Comparison of ENCODE assay signal across 10 mouse cellular contexts in genomic region chr11:101070987-101071386, GRCm38 (mm10). TPM values are rescaled to one million over a fixed set of nuclear protein-coding genes. Genes with fewer than 3 reads are reported as not detected.
DNase-seq lines count a peak whose midpoint lies in the region; ATAC-seq and TF ChIP-seq lines count a peak whose summit lies in the region.
"Had no signal": no experiment of that assay in that cellular context is flagged by ENCODE, and none has a peak within 500 bp of the region (broad histone marks: within the 10 kb centered on the region; RNA-seq: fewer than 3 reads in every experiment).

No protein-coding gene starts in this region.

- no peak overlapping the region for H3K9ac ChIP-seq in intestine, embryonic 14.5 days (ENCODE audit: low read length)
- no peak overlapping the region for H3K9ac ChIP-seq in intestine, postnatal 0 days (ENCODE audit: low read depth, low read length)
- H3K9ac ChIP-seq in forebrain, embryonic 14.5 days (ENCODE audit: low read length): peak overlapping the region; percentile 86; the same call in 1 of the 2 replicates
- H3K9ac ChIP-seq in liver, postnatal 0 days (replicated peaks): no peak overlapping the region

- H3K4me1 ChIP-seq in intestine, embryonic 14.5 days (replicated peaks; ENCODE audit: control insufficient read depth, insufficient read depth, low read length): peaks cover 11% of the 10 kb centered on the region; the same call in 1 of the 2 replicates
- peaks cover 3% of the 10 kb centered on the region; the same call in 1 of the 2 replicates for H3K4me1 ChIP-seq in intestine, postnatal 0 days (replicated peaks; ENCODE audit: control insufficient read depth, insufficient read depth, low read length)
- 0 out of 2 replicates have a peak, but pooled peaks cover 2% of the 10 kb centered on the region for H3K4me1 ChIP-seq in cortical plate, adult 2 months (ENCODE audit: control insufficient read depth, insufficient read depth, low read length)
- peaks cover 8% of the 10 kb centered on the region for H3K4me1 ChIP-seq in forebrain, embryonic 14.5 days (ENCODE audit: control insufficient read depth, insufficient read depth, low read length)
- peaks cover 19% of the 10 kb centered on the region for H3K4me1 ChIP-seq in liver, postnatal 0 days (ENCODE audit: insufficient read depth)

- H3K27me3 ChIP-seq in intestine, embryonic 14.5 days (replicated peaks; ENCODE audit: control insufficient read depth, insufficient read depth, low read length): 0 out of 2 replicates have a peak, but pooled peaks cover 3% of the 10 kb centered on the region
- H3K27me3 ChIP-seq in intestine, postnatal 0 days (replicated peaks; ENCODE audit: control insufficient read depth, insufficient read depth, low read length): no peaks in the 10 kb centered on the region
- 0 out of 2 replicates have a peak, but pooled peaks cover 2% of the 10 kb centered on the region for H3K27me3 ChIP-seq in forebrain, embryonic 14.5 days (replicated peaks; ENCODE audit: control insufficient read depth, insufficient read depth, low read length)
- H3K27me3 ChIP-seq in liver, postnatal 0 days (ENCODE audit: insufficient read depth, low read length): no peaks in the 10 kb centered on the region

- no peak overlapping the region for H3K4me3 ChIP-seq in intestine, embryonic 14.5 days (ENCODE audit: low read depth, low read length)
- H3K4me3 ChIP-seq in intestine, postnatal 0 days (ENCODE audit: low read depth, low read length): no peak overlapping the region
- peak overlapping the region; percentile 37; the same call in 1 of the 2 replicates for H3K4me3 ChIP-seq in cortical plate, adult 2 months (ENCODE audit: insufficient read depth, low read length)
- no peak overlapping the region for H3K4me3 ChIP-seq in forebrain, embryonic 14.5 days (ENCODE audit: low read depth, low read length)
- no peak overlapping the region for H3K4me3 ChIP-seq in liver, postnatal 0 days (ENCODE audit: low read depth, low read length)

- 76% methylated on average over 6 of the region's 6 CpGs for WGBS in intestine, embryonic 14.5 days
- 72% methylated on average over 6 of the region's 6 CpGs for WGBS in intestine, postnatal 0 days
- WGBS in forebrain, embryonic 14.5 days: 69% methylated on average over 6 of the region's 6 CpGs
- WGBS in liver, postnatal 0 days (ENCODE audit: insufficient replicate concordance): 64% methylated on average over 6 of the region's 6 CpGs

- no peak for TF ChIP-seq EP300 in liver, postnatal 0 days (IDR thresholded peaks at IDR 0.05; ENCODE audit: low read depth)

- no peak for ATAC-seq in intestine, embryonic 14.5 days (replicated peaks; ENCODE audit: low FRiP score, low TSS enrichment, low read depth)
- no peak for ATAC-seq in intestine, postnatal 0 days
- ATAC-seq in forebrain, embryonic 14.5 days: no peak
- no peak for ATAC-seq in liver, postnatal 0 days

- TF ChIP-seq CTCF in intestine, postnatal 0 days (IDR thresholded peaks at IDR 0.05; ENCODE audit: low read depth): no peak
- TF ChIP-seq CTCF in cortical plate, adult 2 months (IDR thresholded peaks at IDR 0.05; ENCODE audit: extremely low read depth, insufficient read depth, low read length): no peak
- no peak for TF ChIP-seq CTCF in liver, postnatal 0 days (IDR thresholded peaks at IDR 0.05; ENCODE audit: low read depth)

- no peaks in the 10 kb centered on the region for H3K36me3 ChIP-seq in intestine, embryonic 14.5 days (ENCODE audit: control insufficient read depth, insufficient read depth, low read length)
- H3K36me3 ChIP-seq in intestine, postnatal 0 days (ENCODE audit: control insufficient read depth, insufficient read depth): peaks cover under 1% of the 10 kb centered on the region; the same call in 1 of the 2 replicates
- no peaks in the 10 kb centered on the region for H3K36me3 ChIP-seq in forebrain, embryonic 14.5 days (ENCODE audit: control insufficient read depth, insufficient read depth, low read length)
- no peaks in the 10 kb centered on the region for H3K36me3 ChIP-seq in liver, postnatal 0 days (replicated peaks; ENCODE audit: insufficient read depth, low read length)

- H3K27ac ChIP-seq in intestine, embryonic 14.5 days (ENCODE audit: low read depth): no peak overlapping the region
- no peak overlapping the region for H3K27ac ChIP-seq in intestine, postnatal 0 days (ENCODE audit: low read depth, low read length)
- H3K27ac ChIP-seq in cortical plate, adult 2 months (ENCODE audit: insufficient read depth, low read length): no peak overlapping the region
- no peak overlapping the region for H3K27ac ChIP-seq in forebrain, embryonic 14.5 days (ENCODE audit: low read depth, low read length)
- H3K27ac ChIP-seq in liver, postnatal 0 days (ENCODE audit: low read depth): no peak overlapping the region

- DNase-seq in intestine, embryonic 14.5 days (ENCODE audit: low spot score): no peak
- no peak for DNase-seq in forebrain, embryonic 14.5 days (ENCODE audit: low spot score)
- no peak for DNase-seq in liver, postnatal 0 days
- no peak for DNase-seq in yolk sac, embryonic 10.5 days (ENCODE audit: low spot score)
- no peak for DNase-seq in layer of hippocampus, postnatal 36 days
- no peak for DNase-seq in cerebellum, adult 11 months
- DNase-seq: layer of hippocampus, adult 9-11 months had no signal

- peak overlapping the region; percentile 99; the same call in 1 of the 2 replicates for H3K4me2 ChIP-seq in intestine, embryonic 14.5 days (ENCODE audit: low read length)
- H3K4me2 ChIP-seq in intestine, postnatal 0 days (replicated peaks; ENCODE audit: low read depth): no peak overlapping the region
- H3K4me2 ChIP-seq in forebrain, embryonic 14.5 days (ENCODE audit: low read length): peak overlapping the region; percentile 98
- peak overlapping the region; percentile 90 for H3K4me2 ChIP-seq in liver, postnatal 0 days (ENCODE audit: low read depth, low read length)

- no peaks in the 10 kb centered on the region for H3K9me3 ChIP-seq in intestine, embryonic 14.5 days (ENCODE audit: control insufficient read depth, low read length)
- no peaks in the 10 kb centered on the region for H3K9me3 ChIP-seq in intestine, postnatal 0 days (ENCODE audit: control insufficient read depth)
- H3K9me3 ChIP-seq in forebrain, embryonic 14.5 days (replicated peaks; ENCODE audit: control insufficient read depth, low read length): no peaks in the 10 kb centered on the region
- H3K9me3 ChIP-seq in liver, postnatal 0 days (ENCODE audit: low read length): no peaks in the 10 kb centered on the region
- H3K9me3 ChIP-seq: G1E had no signal

- no peak for TF ChIP-seq POLR2A in cortical plate, adult 2 months (IDR thresholded peaks at IDR 0.05; ENCODE audit: extremely low read depth, insufficient read depth, low read length)

RNA-seq across cellular contexts. Expression of gene Naglu, which starts 1.2 kb away (rescaled TPM):
- 11.5 and 12.7 TPM in 2 replicates for polyA plus RNA-seq in intestine, embryonic 14.5 days (2014; fragmentation: Nextera tagmentation; extraction: Ambion mirVana)
- 25.6 and 25.8 TPM in 2 replicates for polyA plus RNA-seq in intestine, postnatal 0 days (2015; fragmentation: Nextera tagmentation; extraction: Ambion mirVana)
- 10.3 and 10.7 TPM in 2 replicates for polyA plus RNA-seq in cortical plate, adult 2 months (2012; rRNA removed)
- polyA plus RNA-seq in forebrain, embryonic 14.5 days (2014; fragmentation: Nextera tagmentation; extraction: Ambion mirVana): 6.6 and 8.4 TPM in 2 replicates
- 19.1 and 19.3 TPM in 2 replicates for polyA plus RNA-seq in liver, postnatal 0 days (2015; fragmentation: Nextera tagmentation; extraction: Ambion mirVana)
- total RNA-seq in layer of hippocampus, postnatal 36 days (2021): 1 to 10 TPM; 7.2 to 9.1 TPM

RNA-seq across cellular contexts. Expression of gene Hsd17b1, which starts 7.2 kb away (rescaled TPM):
- not detected in 2 replicates for polyA plus RNA-seq in intestine, embryonic 14.5 days (2014; fragmentation: Nextera tagmentation; extraction: Ambion mirVana)
- 0.08 TPM in 1 of 2 replicates, not detected in the other for polyA plus RNA-seq in intestine, postnatal 0 days (2015; fragmentation: Nextera tagmentation; extraction: Ambion mirVana)
- polyA plus RNA-seq in cortical plate, adult 2 months (2012; rRNA removed): 0.21 and 0.42 TPM in 2 replicates
- polyA plus RNA-seq in forebrain, embryonic 14.5 days (2014; fragmentation: Nextera tagmentation; extraction: Ambion mirVana): not detected in 2 replicates
- polyA plus RNA-seq in liver, postnatal 0 days (2015; fragmentation: Nextera tagmentation; extraction: Ambion mirVana): 0.23 and 0.33 TPM in 2 replicates
- 1 to 10 TPM in 1 of 2 experiments, under 1 TPM in 1; 0.67 to 1.7 TPM for total RNA-seq in layer of hippocampus, postnatal 36 days (2021)

RNA-seq across cellular contexts. Expression of gene Coasy, which starts 11.4 kb away (rescaled TPM):
- polyA plus RNA-seq in intestine, embryonic 14.5 days (2014; fragmentation: Nextera tagmentation; extraction: Ambion mirVana): 39.7 and 45.5 TPM in 2 replicates
- polyA plus RNA-seq in intestine, postnatal 0 days (2015; fragmentation: Nextera tagmentation; extraction: Ambion mirVana): 28.0 TPM in 2 replicates
- 34.4 and 35.4 TPM in 2 replicates for polyA plus RNA-seq in cortical plate, adult 2 months (2012; rRNA removed)
- 52.9 and 54.9 TPM in 2 replicates for polyA plus RNA-seq in forebrain, embryonic 14.5 days (2014; fragmentation: Nextera tagmentation; extraction: Ambion mirVana)
- 38.5 and 42.9 TPM in 2 replicates for polyA plus RNA-seq in liver, postnatal 0 days (2015; fragmentation: Nextera tagmentation; extraction: Ambion mirVana)
- total RNA-seq in layer of hippocampus, postnatal 36 days (2021): 10 to 100 TPM; 27.0 to 28.0 TPM

RNA-seq across cellular contexts. Expression of gene Mlx, which starts 16.1 kb away (rescaled TPM):
- 43.6 and 48.0 TPM in 2 replicates for polyA plus RNA-seq in intestine, embryonic 14.5 days (2014; fragmentation: Nextera tagmentation; extraction: Ambion mirVana)
- 93.3 and 96.4 TPM in 2 replicates for polyA plus RNA-seq in intestine, postnatal 0 days (2015; fragmentation: Nextera tagmentation; extraction: Ambion mirVana)
- polyA plus RNA-seq in cortical plate, adult 2 months (2012; rRNA removed): 46.9 and 53.1 TPM in 2 replicates
- polyA plus RNA-seq in forebrain, embryonic 14.5 days (2014; fragmentation: Nextera tagmentation; extraction: Ambion mirVana): 100 and 109 TPM in 2 replicates
- 24.1 and 26.1 TPM in 2 replicates for polyA plus RNA-seq in liver, postnatal 0 days (2015; fragmentation: Nextera tagmentation; extraction: Ambion mirVana)
- total RNA-seq in layer of hippocampus, postnatal 36 days (2021): 10 to 100 TPM; 42.1 to 53.7 TPM

RNA-seq across cellular contexts. Expression of gene Psmc3ip, which starts 24.2 kb away (rescaled TPM):
- 29.1 and 38.1 TPM in 2 replicates for polyA plus RNA-seq in intestine, embryonic 14.5 days (2014; fragmentation: Nextera tagmentation; extraction: Ambion mirVana)
- polyA plus RNA-seq in intestine, postnatal 0 days (2015; fragmentation: Nextera tagmentation; extraction: Ambion mirVana): 9.1 and 10.5 TPM in 2 replicates
- polyA plus RNA-seq in cortical plate, adult 2 months (2012; rRNA removed): 3.5 and 3.8 TPM in 2 replicates
- 39.8 and 54.3 TPM in 2 replicates for polyA plus RNA-seq in forebrain, embryonic 14.5 days (2014; fragmentation: Nextera tagmentation; extraction: Ambion mirVana)
- 8.1 and 8.2 TPM in 2 replicates for polyA plus RNA-seq in liver, postnatal 0 days (2015; fragmentation: Nextera tagmentation; extraction: Ambion mirVana)
- total RNA-seq in layer of hippocampus, postnatal 36 days (2021): 1 to 10 TPM; 3.6 to 3.9 TPM
